Mouse (Mus musculus) liver, adult (tissue): ENCODE measurements around the gene Slc8a2.

Experiments used
- GATA4 ChIP-seq: IDR thresholded peaks from 2 replicates; pipeline ENCODE4 v1.6.1; 2014; ENCODE audit warnings: mild to moderate bottlenecking, low read length; ENCODE audit not compliant: insufficient replicate concordance

Slc8a2 gene

GRCm38 (mm10) chr7:16146489-16147410 is 17.1 kb downstream of the Slc8a2 start:
- TF ChIP-seq GATA4: no peak

DNA sequence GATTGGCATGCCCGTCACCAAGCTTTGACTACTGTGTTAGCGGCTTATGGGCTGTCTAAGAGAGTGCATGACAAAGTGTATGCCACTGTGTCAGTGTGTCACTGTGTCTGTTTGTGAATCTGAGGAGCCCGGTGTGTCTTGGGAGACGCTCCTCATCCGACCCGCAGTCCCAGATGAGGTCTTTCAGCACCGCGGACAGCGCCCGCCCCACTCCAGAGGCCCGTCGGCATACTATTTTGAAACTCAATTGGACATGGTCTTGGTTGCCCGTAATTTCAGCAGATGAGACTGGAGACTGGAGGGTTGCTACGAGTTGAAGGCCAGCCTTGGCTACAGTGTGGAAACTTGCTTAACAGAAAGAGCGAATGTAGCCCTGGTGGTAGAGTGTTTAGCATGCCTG is 18.0 kb downstream of the Slc8a2 start:
- no peak for TF ChIP-seq GATA4

- no peak for TF ChIP-seq GATA4
These were observed 19.6 kb downstream of the Slc8a2 start for GRCm38 (mm10) chr7:16149241-16149640.

DNA sequence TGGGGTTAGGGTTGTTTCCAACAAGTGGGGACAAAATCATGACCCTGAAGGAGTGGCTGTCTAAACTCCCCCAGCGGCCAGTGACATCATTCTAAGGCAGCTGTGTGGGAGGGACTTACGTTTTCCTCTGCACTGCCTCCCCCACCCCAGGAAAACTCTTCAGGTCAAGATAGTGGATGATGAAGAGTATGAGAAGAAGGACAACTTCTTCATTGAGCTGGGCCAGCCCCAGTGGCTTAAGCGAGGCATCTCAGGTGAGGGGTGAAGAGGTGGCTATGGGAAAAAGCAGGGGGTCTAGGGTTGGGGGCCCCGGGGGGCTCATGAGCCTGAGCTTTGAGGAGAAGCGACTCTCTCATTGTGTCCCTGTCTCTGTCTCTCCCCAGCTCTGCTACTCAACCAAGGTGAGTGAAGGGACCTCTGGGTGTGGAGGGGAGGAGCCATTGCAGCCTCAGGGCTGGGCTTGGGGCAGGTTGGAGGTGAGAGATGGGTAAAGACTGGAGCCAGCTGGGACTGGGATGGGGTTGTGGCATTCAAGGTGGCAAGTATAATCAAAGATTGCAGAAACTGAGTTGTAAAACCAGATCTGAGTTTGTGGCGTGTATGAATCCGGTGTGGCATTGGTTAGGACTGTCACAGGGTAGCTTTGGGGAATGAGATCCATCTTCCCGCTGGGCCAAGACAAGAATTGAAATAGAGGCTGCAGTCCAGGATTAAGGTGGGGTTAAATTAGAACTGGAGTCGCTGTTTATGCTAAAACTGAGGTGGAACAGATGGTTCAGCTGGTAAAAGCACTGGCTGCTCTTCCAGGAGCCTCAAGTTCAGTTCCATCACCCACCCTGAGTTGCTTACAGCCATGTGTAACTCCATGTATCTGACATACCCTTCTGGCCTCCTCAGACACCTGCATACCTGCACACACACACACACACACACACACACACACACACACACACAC is 20.8 kb downstream of the Slc8a2 start:
- no peak for TF ChIP-seq GATA4

- TF ChIP-seq GATA4: no peak
These were observed 23.9 kb downstream of the Slc8a2 start for GRCm38 (mm10) chr7:16153522-16153921.

GRCm38 (mm10) chr7:16155132-16155872 is 25.7 kb downstream of the Slc8a2 start:
- TF ChIP-seq GATA4: no peak

DNA sequence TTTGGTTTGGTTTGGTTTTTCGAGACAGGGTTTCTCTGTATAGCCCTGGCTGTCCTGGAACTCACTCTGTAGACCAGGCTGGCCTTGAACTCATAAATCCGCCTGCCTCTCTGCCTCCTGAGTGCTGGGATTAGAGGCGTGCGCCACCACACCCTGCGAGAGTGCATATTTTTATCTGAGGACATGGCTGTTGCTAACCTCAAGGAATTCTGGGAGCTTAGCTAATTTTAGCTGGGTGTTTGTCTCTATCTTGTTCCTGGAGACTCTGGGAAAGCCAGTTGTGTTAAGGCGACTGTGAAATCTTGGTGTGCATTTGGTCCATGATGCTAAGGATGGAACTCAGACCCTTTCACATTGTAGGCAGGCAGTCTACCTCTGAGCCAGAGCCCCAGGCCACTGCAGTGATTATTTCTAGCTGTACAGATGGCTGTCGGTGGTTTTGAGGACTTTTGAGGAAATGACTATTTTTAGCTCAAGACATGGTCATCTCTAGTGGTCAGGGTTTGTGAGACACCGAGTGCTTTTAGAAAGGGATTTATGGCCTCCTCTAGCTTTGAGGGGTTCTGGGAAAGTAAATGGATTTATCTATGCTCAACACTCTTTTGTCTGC is 26.6 kb downstream of the Slc8a2 start:
- no peak for TF ChIP-seq GATA4

GRCm38 (mm10) chr7:16158735-16159134 is 29.1 kb downstream of the Slc8a2 start:
- TF ChIP-seq GATA4: no peak

DNA sequence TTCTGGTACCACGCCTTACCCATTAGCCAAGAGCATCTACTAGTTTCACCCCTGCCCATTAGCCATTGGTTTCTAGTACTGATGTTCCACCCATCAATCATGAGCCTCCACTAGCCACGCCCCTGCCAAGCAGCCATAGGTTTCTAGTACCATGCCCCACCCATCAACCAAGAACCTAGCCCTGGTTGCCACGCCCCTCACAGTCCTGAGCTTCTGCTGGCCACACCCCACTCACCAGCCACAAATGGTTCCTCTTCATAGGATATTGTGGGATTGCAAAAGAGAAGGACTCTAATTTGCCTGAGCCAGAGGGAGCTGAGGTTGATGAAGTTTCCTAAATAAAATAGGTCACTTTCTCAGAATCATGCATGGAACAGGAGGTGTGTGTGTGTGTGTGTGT is 31.1 kb downstream of the Slc8a2 start:
- TF ChIP-seq GATA4: no peak

- TF ChIP-seq GATA4: no peak
These were observed 31.7 kb downstream of the Slc8a2 start for GRCm38 (mm10) chr7:16161302-16161701.

DNA sequence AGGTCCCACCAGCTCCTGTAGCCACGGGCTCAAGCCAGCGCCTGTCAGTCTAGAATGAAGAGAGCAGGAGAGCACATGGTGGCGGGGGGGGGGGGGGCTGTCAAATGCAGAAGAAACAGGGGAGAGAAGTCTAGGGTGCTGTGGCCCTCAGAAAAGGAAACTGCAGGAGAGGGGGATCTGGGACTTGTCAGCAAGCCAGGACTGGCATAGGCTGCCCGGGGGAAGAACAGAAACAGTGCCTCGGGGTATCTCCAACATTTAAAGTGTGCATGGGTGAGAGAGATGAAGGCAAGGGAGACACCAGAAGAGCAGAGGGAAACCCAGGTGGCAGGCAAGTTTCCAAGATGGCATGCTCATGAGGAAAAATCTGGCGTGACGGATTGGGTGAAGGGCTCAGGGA is 32.4 kb downstream of the Slc8a2 start:
- TF ChIP-seq GATA4: no peak

DNA sequence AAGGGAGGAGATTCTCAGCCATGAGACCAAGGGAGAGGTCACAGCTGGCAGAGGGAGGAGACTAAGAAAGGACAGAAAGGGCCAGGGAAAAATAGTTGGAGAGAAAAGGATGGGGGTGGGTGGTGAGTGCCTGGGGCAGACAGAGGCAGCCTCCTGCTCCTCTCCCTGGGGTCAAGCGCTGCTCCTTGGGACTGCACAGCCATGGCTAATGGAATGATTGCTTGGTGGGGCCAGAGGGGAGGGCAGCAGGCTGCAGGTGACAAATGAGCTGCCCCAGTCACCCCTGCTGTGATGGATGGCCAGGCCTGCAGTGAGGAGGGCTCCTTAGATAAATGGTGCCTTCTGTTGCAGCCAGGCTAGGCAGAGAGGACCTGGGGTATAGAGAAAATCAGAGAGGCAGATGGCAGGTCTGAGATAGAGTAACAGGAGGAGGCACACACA is 42.5 kb downstream of the Slc8a2 start:
- TF ChIP-seq GATA4: no peak

DNA sequence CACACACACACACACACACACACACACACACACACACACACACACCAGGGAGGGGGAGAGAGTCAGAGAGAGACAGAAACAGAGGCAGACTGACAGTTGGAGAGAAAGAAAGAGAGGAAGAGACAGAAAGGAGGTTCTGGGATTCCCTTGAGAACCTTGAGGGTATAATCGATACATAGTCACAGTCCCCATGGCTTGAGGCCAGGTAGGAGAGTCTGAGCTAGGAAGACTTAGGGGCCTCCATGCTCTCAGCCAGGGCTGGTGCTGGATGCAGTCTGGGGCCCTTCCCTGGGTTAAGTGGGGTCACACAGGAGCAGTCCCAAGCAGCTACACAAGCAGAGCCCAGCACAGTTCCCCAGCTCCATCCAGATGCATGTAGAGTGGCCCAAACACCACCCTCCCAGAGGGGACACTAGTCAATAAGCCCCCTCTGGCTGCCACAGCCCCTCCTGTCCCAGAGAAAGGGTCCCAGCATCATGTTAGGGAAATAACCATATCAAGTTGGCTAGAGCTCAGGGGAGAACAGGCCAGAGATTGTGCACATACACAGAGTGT is 43.0 kb downstream of the Slc8a2 start:
- TF ChIP-seq GATA4: no peak

DNA sequence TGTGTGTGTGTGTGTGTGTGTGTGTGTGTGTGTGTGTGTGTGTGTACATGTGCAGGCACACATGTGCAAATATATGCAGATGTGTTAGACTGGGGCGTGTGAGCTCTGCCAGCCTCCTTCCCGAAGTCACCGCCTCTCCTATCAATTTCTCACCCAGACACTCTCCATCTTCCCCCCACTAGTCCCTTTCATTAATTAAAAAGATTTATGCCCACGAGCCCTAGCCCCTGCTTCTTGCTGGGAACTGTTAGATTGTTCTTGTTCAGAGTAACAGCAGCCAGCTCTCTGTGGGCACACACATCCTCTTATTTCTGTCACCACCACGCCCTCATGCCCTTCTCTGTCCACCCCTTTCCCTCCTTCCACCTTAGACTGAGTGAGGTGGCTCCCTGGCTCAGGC is 43.5 kb downstream of the Slc8a2 start:
- no peak for TF ChIP-seq GATA4
